Mouse (Mus musculus): ENCODE data around the gene Ttc24. TPM values are rescaled to one million over a fixed set of nuclear protein-coding genes. Genes with fewer than 3 reads are reported as not detected.

Gene Ttc24
- polyA plus RNA-seq, 1 experiment from 2014 or later = not detected

- peak within 1 kb of the TSS; percentile 70 for H3K9ac ChIP-seq (replicated peaks)
- peaks cover 8% of the 10 kb centered on the region for H3K27me3 ChIP-seq (ENCODE audit: insufficient read depth, low read length)
- TF ChIP-seq EP300 (IDR thresholded peaks at IDR 0.05; ENCODE audit: low read depth) (no peak), CTCF (IDR thresholded peaks at IDR 0.05; ENCODE audit: low read depth) (no peak)
- peak within 1 kb of the TSS; percentile 92 for H3K4me2 ChIP-seq (ENCODE audit: low read depth, low read length)
- ATAC-seq (peak; percentile 97), DNase-seq (peak; percentile 88)
- H3K4me3 ChIP-seq (ENCODE audit: low read depth, low read length) = peak within 1 kb of the TSS; percentile 83
- peaks cover 9% of the 10 kb centered on the region; the same call in 1 of the 2 replicates for H3K4me1 ChIP-seq (ENCODE audit: insufficient read depth)
- no peaks in the 10 kb centered on the region for H3K9me3 ChIP-seq (ENCODE audit: low read length)
- H3K36me3 ChIP-seq (replicated peaks; ENCODE audit: insufficient read depth, low read length) = no peaks in the 10 kb centered on the region
- no peak within 1 kb of the TSS for H3K27ac ChIP-seq (ENCODE audit: low read depth)
- 8% methylated on average over 36 of the region's 36 CpGs for WGBS (ENCODE audit: insufficient replicate concordance)
Observed at GRCm38 (mm10) chr3:88042661-88043421, 35.3 kb downstream of the Ttc24 start, which contains the start of gene Gpatch4. Gpatch4 (plus strand) TSS chr3:88043108.

GRCm38 (mm10) chr3:88035561-88036293 is 42.4 kb downstream of the Ttc24 start:
- TF ChIP-seq EP300 (IDR thresholded peaks at IDR 0.05; ENCODE audit: low read depth) = no peak
- TF ChIP-seq CTCF (IDR thresholded peaks at IDR 0.05; ENCODE audit: low read depth) = no peak
- no peak for ATAC-seq
- peaks cover 17% of the 10 kb centered on the region for H3K27me3 ChIP-seq (ENCODE audit: insufficient read depth, low read length)
- 61% methylated on average over 1 of the region's 1 CpGs for WGBS (ENCODE audit: insufficient replicate concordance)
- H3K9me3 ChIP-seq (ENCODE audit: low read length) = no peaks in the 10 kb centered on the region
- no peak overlapping the region for H3K4me3 ChIP-seq (ENCODE audit: low read depth, low read length)
- no peak for DNase-seq
- no peak overlapping the region for H3K4me2 ChIP-seq (ENCODE audit: low read depth, low read length)
- H3K9ac ChIP-seq (replicated peaks) = no peak overlapping the region
- H3K4me1 ChIP-seq (ENCODE audit: insufficient read depth) = peaks cover 6% of the 10 kb centered on the region
- no peak overlapping the region for H3K27ac ChIP-seq (ENCODE audit: low read depth)
- no peaks in the 10 kb centered on the region for H3K36me3 ChIP-seq (replicated peaks; ENCODE audit: insufficient read depth, low read length)

GRCm38 (mm10) chr3:88033506-88033905 is 44.6 kb downstream of the Ttc24 start:
- Histone ChIP-seq H3K4me2 (ENCODE audit: low read depth, low read length) (no peak overlapping the region), H3K4me1 (ENCODE audit: insufficient read depth) (peaks cover 8% of the 10 kb centered on the region), H3K9me3 (ENCODE audit: low read length) (no peaks in the 10 kb centered on the region), H3K9ac (replicated peaks) (no peak overlapping the region), H3K27ac (ENCODE audit: low read depth) (no peak overlapping the region), H3K27me3 (ENCODE audit: insufficient read depth, low read length) (peaks cover 10% of the 10 kb centered on the region; the same call in 1 of the 2 replicates), H3K36me3 (replicated peaks; ENCODE audit: insufficient read depth, low read length) (no peaks in the 10 kb centered on the region), H3K4me3 (ENCODE audit: low read depth, low read length) (no peak overlapping the region)
- TF ChIP-seq CTCF (IDR thresholded peaks at IDR 0.05; ENCODE audit: low read depth) (no peak), EP300 (IDR thresholded peaks at IDR 0.05; ENCODE audit: low read depth) (no peak)
- WGBS (ENCODE audit: insufficient replicate concordance) = 55% methylated on average over 5 of the region's 5 CpGs
- DNase-seq = no peak
- ATAC-seq = no peak

GRCm38 (mm10) chr3:88030608-88031395 is 47.3 kb downstream of the Ttc24 start:
- TF ChIP-seq CTCF (IDR thresholded peaks at IDR 0.05; ENCODE audit: low read depth) (no peak), EP300 (IDR thresholded peaks at IDR 0.05; ENCODE audit: low read depth) (peak; percentile 40; the same call in 1 of the 2 replicates)
- Histone ChIP-seq H3K4me2 (ENCODE audit: low read depth, low read length) (peak overlapping the region; percentile 54), H3K27me3 (ENCODE audit: insufficient read depth, low read length) (peaks cover 9% of the 10 kb centered on the region; the same call in 1 of the 2 replicates)

GRCm38 (mm10) chr3:88027434-88028186 is 50.5 kb downstream of the Ttc24 start, which contains the start of gene Hapln2:
Hapln2 (minus strand) TSS chr3:88027583.
- 46% methylated on average over 5 of the region's 5 CpGs for WGBS (ENCODE audit: insufficient replicate concordance)
- no peaks in the 10 kb centered on the region for H3K9me3 ChIP-seq (ENCODE audit: low read length)
- H3K27ac ChIP-seq (ENCODE audit: low read depth) = no peak within 1 kb of the TSS
- ATAC-seq = no peak
- H3K4me2 ChIP-seq (ENCODE audit: low read depth, low read length) = no peak within 1 kb of the TSS
- DNase-seq = peak; percentile 38
- peaks cover 23% of the 10 kb centered on the region for H3K4me1 ChIP-seq (ENCODE audit: insufficient read depth)
- no peak within 1 kb of the TSS for H3K4me3 ChIP-seq (ENCODE audit: low read depth, low read length)
- H3K9ac ChIP-seq (replicated peaks) = no peak within 1 kb of the TSS
- TF ChIP-seq CTCF (IDR thresholded peaks at IDR 0.05; ENCODE audit: low read depth) (peak; percentile 70), EP300 (IDR thresholded peaks at IDR 0.05; ENCODE audit: low read depth) (no peak)
- H3K36me3 ChIP-seq (replicated peaks; ENCODE audit: insufficient read depth, low read length) = no peaks in the 10 kb centered on the region
- H3K27me3 ChIP-seq (ENCODE audit: insufficient read depth, low read length) = peaks cover 40% of the 10 kb centered on the region

More at GRCm38 (mm10) chr3:88030608-88031395, 47.3 kb downstream of the Ttc24 start:
- Histone ChIP-seq H3K36me3 (replicated peaks; ENCODE audit: insufficient read depth, low read length) (no peaks in the 10 kb centered on the region), H3K9me3 (ENCODE audit: low read length) (no peaks in the 10 kb centered on the region), H3K4me1 (ENCODE audit: insufficient read depth) (peaks cover 8% of the 10 kb centered on the region), H3K4me3 (ENCODE audit: low read depth, low read length) (no peak overlapping the region), H3K9ac (replicated peaks) (no peak overlapping the region), H3K27ac (ENCODE audit: low read depth) (no peak overlapping the region)
- peak; percentile 70 for DNase-seq
- peak; percentile 89 for ATAC-seq
- WGBS (ENCODE audit: insufficient replicate concordance) = 15% methylated on average over 19 of the region's 19 CpGs
